Mouse (Mus musculus): ENCODE measurements around the gene C530008M17Rik. TPM values are rescaled to one million over a fixed set of nuclear protein-coding genes. Genes with fewer than 3 reads are reported as not detected.

Gene C530008M17Rik
- polyA plus RNA-seq, 1 experiment from 2014 or later: 29.9 TPM

- H3K36me3 ChIP-seq: no peaks in the 10 kb centered on the region
- H3K4me3 ChIP-seq: no peak overlapping the region
- H3K4me1 ChIP-seq: peaks cover 3% of the 10 kb centered on the region; the same call in 1 of the 2 replicates
- H3K9me3 ChIP-seq: no peaks in the 10 kb centered on the region
- no peak for DNase-seq (ENCODE audit: low spot score)
- H3K27ac ChIP-seq: no peak overlapping the region
- 85% methylated on average over 5 of the region's 5 CpGs for WGBS
- H3K27me3 ChIP-seq (ENCODE audit: insufficient read depth, poor library complexity, severe bottlenecking): no peaks in the 10 kb centered on the region
These were observed 12.2 kb downstream of the C530008M17Rik start for GRCm38 (mm10) chr5:76668547-76668946.

- peaks cover 2% of the 10 kb centered on the region; the same call in 1 of the 2 replicates for H3K36me3 ChIP-seq
- peaks cover 3% of the 10 kb centered on the region; the same call in 1 of the 2 replicates for H3K4me1 ChIP-seq
- WGBS: 89% methylated on average over 10 of the region's 10 CpGs
- no peaks in the 10 kb centered on the region for H3K9me3 ChIP-seq
- no peaks in the 10 kb centered on the region for H3K27me3 ChIP-seq (ENCODE audit: insufficient read depth, poor library complexity, severe bottlenecking)
- H3K4me3 ChIP-seq: no peak overlapping the region
- H3K27ac ChIP-seq: no peak overlapping the region
- no peak for DNase-seq (ENCODE audit: low spot score)
These were observed 13.9 kb downstream of the C530008M17Rik start for GRCm38 (mm10) chr5:76670183-76670582.

- H3K4me3 ChIP-seq: no peak overlapping the region
- no peaks in the 10 kb centered on the region for H3K27me3 ChIP-seq (ENCODE audit: insufficient read depth, poor library complexity, severe bottlenecking)
- DNase-seq (ENCODE audit: low spot score): no peak
- no peaks in the 10 kb centered on the region for H3K9me3 ChIP-seq
- H3K27ac ChIP-seq: no peak overlapping the region
- WGBS: 83% methylated on average over 5 of the region's 5 CpGs
- no peaks in the 10 kb centered on the region for H3K4me1 ChIP-seq
- peaks cover 2% of the 10 kb centered on the region; the same call in 1 of the 2 replicates for H3K36me3 ChIP-seq
These were observed 17.8 kb downstream of the C530008M17Rik start for GRCm38 (mm10) chr5:76674022-76674653.

- Histone ChIP-seq H3K36me3 (peaks cover 3% of the 10 kb centered on the region; the same call in 1 of the 2 replicates), H3K4me1 (no peaks in the 10 kb centered on the region), H3K4me3 (no peak overlapping the region), H3K9me3 (no peaks in the 10 kb centered on the region), H3K27ac (no peak overlapping the region), H3K27me3 (ENCODE audit: insufficient read depth, poor library complexity, severe bottlenecking) (no peaks in the 10 kb centered on the region)
- 71% methylated on average over 4 of the region's 4 CpGs for WGBS
- no peak for DNase-seq (ENCODE audit: low spot score)
These were observed 19.1 kb downstream of the C530008M17Rik start for GRCm38 (mm10) chr5:76675369-76675768.

- H3K36me3 ChIP-seq: peaks cover 2% of the 10 kb centered on the region; the same call in 1 of the 2 replicates
- H3K4me1 ChIP-seq: no peaks in the 10 kb centered on the region
- H3K9me3 ChIP-seq: no peaks in the 10 kb centered on the region
- no peak overlapping the region for H3K4me3 ChIP-seq
- DNase-seq (ENCODE audit: low spot score): no peak
- H3K27ac ChIP-seq: no peak overlapping the region
- WGBS: 88% methylated on average over 2 of the region's 3 CpGs
- H3K27me3 ChIP-seq (ENCODE audit: insufficient read depth, poor library complexity, severe bottlenecking): no peaks in the 10 kb centered on the region
These were observed 24.6 kb downstream of the C530008M17Rik start for GRCm38 (mm10) chr5:76680959-76681358.

GRCm38 (mm10) chr5:76681895-76682656 lies 25.8 kb downstream of the C530008M17Rik start:
- H3K4me1 ChIP-seq: no peaks in the 10 kb centered on the region
- H3K9me3 ChIP-seq: no peaks in the 10 kb centered on the region
- no peak overlapping the region for H3K4me3 ChIP-seq
- H3K27me3 ChIP-seq (ENCODE audit: insufficient read depth, poor library complexity, severe bottlenecking): no peaks in the 10 kb centered on the region
- WGBS: 70% methylated on average over 4 of the region's 4 CpGs
- no peak overlapping the region for H3K27ac ChIP-seq
- peaks cover 2% of the 10 kb centered on the region; the same call in 1 of the 2 replicates for H3K36me3 ChIP-seq
- no peak for DNase-seq (ENCODE audit: low spot score)

GRCm38 (mm10) chr5:76683455-76683854 lies 27.1 kb downstream of the C530008M17Rik start:
- Histone ChIP-seq H3K4me3 (no peak overlapping the region), H3K36me3 (peaks cover 6% of the 10 kb centered on the region; the same call in 1 of the 2 replicates), H3K27ac (no peak overlapping the region), H3K27me3 (ENCODE audit: insufficient read depth, poor library complexity, severe bottlenecking) (no peaks in the 10 kb centered on the region), H3K4me1 (no peaks in the 10 kb centered on the region), H3K9me3 (no peaks in the 10 kb centered on the region)
- no peak for DNase-seq (ENCODE audit: low spot score)
- 85% methylated on average over 5 of the region's 5 CpGs for whole genome bisulfite sequencing

GRCm38 (mm10) chr5:76684658-76685605 lies 28.6 kb downstream of the C530008M17Rik start:
- Histone ChIP-seq H3K36me3 (peaks cover 6% of the 10 kb centered on the region; the same call in 1 of the 2 replicates), H3K9me3 (no peaks in the 10 kb centered on the region), H3K27me3 (ENCODE audit: insufficient read depth, poor library complexity, severe bottlenecking) (no peaks in the 10 kb centered on the region), H3K4me1 (no peaks in the 10 kb centered on the region), H3K4me3 (no peak overlapping the region), H3K27ac (no peak overlapping the region)
- WGBS: 87% methylated on average over 15 of the region's 15 CpGs
- DNase-seq (ENCODE audit: low spot score): no peak

- Histone ChIP-seq H3K36me3 (0 out of 2 replicates have a peak, but pooled peaks cover 3% of the 10 kb centered on the region), H3K4me1 (no peaks in the 10 kb centered on the region), H3K27ac (no peak overlapping the region), H3K4me3 (no peak overlapping the region), H3K9me3 (no peaks in the 10 kb centered on the region), H3K27me3 (ENCODE audit: insufficient read depth, poor library complexity, severe bottlenecking) (no peaks in the 10 kb centered on the region)
- 74% methylated on average over 10 of the region's 10 CpGs for WGBS
- no peak for DNase-seq (ENCODE audit: low spot score)
These were observed 31.8 kb downstream of the C530008M17Rik start for GRCm38 (mm10) chr5:76687961-76688600.

GRCm38 (mm10) chr5:76688643-76689042 lies 32.3 kb downstream of the C530008M17Rik start:
- DNase-seq (ENCODE audit: low spot score): no peak
- H3K27ac ChIP-seq: no peak overlapping the region

GRCm38 (mm10) chr5:76690177-76690593 lies 33.9 kb downstream of the C530008M17Rik start:
- H3K4me1 ChIP-seq: no peaks in the 10 kb centered on the region
- H3K36me3 ChIP-seq: 0 out of 2 replicates have a peak, but pooled peaks cover 3% of the 10 kb centered on the region
- no peak overlapping the region for H3K4me3 ChIP-seq
- H3K27ac ChIP-seq: no peak overlapping the region
- no peaks in the 10 kb centered on the region for H3K9me3 ChIP-seq
- no peaks in the 10 kb centered on the region for H3K27me3 ChIP-seq (ENCODE audit: insufficient read depth, poor library complexity, severe bottlenecking)
- no peak for DNase-seq (ENCODE audit: low spot score)
- WGBS: 83% methylated on average over 5 of the region's 5 CpGs

More at GRCm38 (mm10) chr5:76688643-76689042, 32.3 kb downstream of the C530008M17Rik start:
- 83% methylated on average over 6 of the region's 6 CpGs for WGBS
- 0 out of 2 replicates have a peak, but pooled peaks cover 3% of the 10 kb centered on the region for H3K36me3 ChIP-seq
- H3K9me3 ChIP-seq: no peaks in the 10 kb centered on the region
- H3K4me1 ChIP-seq: no peaks in the 10 kb centered on the region
- no peak overlapping the region for H3K4me3 ChIP-seq
- H3K27me3 ChIP-seq (ENCODE audit: insufficient read depth, poor library complexity, severe bottlenecking): no peaks in the 10 kb centered on the region

- Histone ChIP-seq H3K27me3 (ENCODE audit: insufficient read depth, poor library complexity, severe bottlenecking) (no peaks in the 10 kb centered on the region), H3K4me1 (no peaks in the 10 kb centered on the region), H3K4me3 (no peak overlapping the region), H3K27ac (no peak overlapping the region), H3K9me3 (no peaks in the 10 kb centered on the region), H3K36me3 (0 out of 2 replicates have a peak, but pooled peaks cover 3% of the 10 kb centered on the region)
- 87% methylated on average over 5 of the region's 5 CpGs for WGBS
- no peak for DNase-seq (ENCODE audit: low spot score)
These were observed 34.9 kb downstream of the C530008M17Rik start for GRCm38 (mm10) chr5:76691251-76691650.
